Mouse (Mus musculus) cerebellum, adult 2 months (tissue): Measurements from ENCODE around the gene Uvrag. TPM values are rescaled to one million over a fixed set of nuclear protein-coding genes. Genes with fewer than 3 reads are reported as not detected.
A peak's percentile ranks its signal among the peaks of the same experiment; 100 is the strongest.

Experiments
- DNase-seq, 2 experiments: peaks; one replicate each; pipeline ENCODE4 v3.0.0; 2021
- H3K27ac ChIP-seq: fragments of 200-500 bp; 2 replicates; pipeline ENCODE4 v1.5.1; 2012; ENCODE audit warnings: low read length, control low read depth, inconsistent platforms; ENCODE audit not compliant: insufficient read depth
- H3K27me3 ChIP-seq: fragments of 200-500 bp; 2 replicates; pipeline ENCODE4 v1.6.1; 2012; ENCODE audit warnings: inconsistent platforms, mild to moderate bottlenecking, low read length, moderate library complexity; ENCODE audit not compliant: control insufficient read depth, insufficient read depth
- H3K4me1 ChIP-seq: fragments of 200-500 bp; 2 replicates; pipeline ENCODE4 v1.6.1; 2011; ENCODE audit warnings: low read length; ENCODE audit not compliant: control insufficient read depth, insufficient read depth
- H3K4me3 ChIP-seq: fragments of 200-500 bp; replicated peaks from 2 replicates; pipeline ENCODE3; 2011; ENCODE audit warnings: mild to moderate bottlenecking, low read depth, low read length, control low read depth; ENCODE audit not compliant: insufficient read depth
- CTCF ChIP-seq: fragments of 200-500 bp; IDR thresholded peaks from 2 replicates; pipeline ENCODE4 v1.5.1; 2011; ENCODE audit warnings: low read depth, mild to moderate bottlenecking, control low read depth, low read length, moderate library complexity, borderline replicate concordance; ENCODE audit not compliant: insufficient read depth
- POLR2A ChIP-seq: fragments of 200-500 bp; IDR thresholded peaks from 2 replicates; pipeline ENCODE4 v1.6.1; 2011; ENCODE audit warnings: low read length, control low read depth, borderline replicate concordance; ENCODE audit not compliant: insufficient read depth
- WGBS: fragments of 180-500 bp; shearing (Covaris S2); methylation state at CpG from one replicate; pipeline ENCODE4 v1.1.7; 2018; 5-methylcytosine and 5-hydroxymethylcytosine counted together
- polyA plus RNA-seq: library from polyadenylated mRNA; depleted of rRNA; stranded (reverse); fragments of >200 nt; gene quantifications from 2 replicates; pipeline ENCODE4 v1.2.3, GENCODE M21; 2012

The Uvrag gene
- polyA plus RNA-seq, 1 experiment = 19.2 TPM

DNA sequence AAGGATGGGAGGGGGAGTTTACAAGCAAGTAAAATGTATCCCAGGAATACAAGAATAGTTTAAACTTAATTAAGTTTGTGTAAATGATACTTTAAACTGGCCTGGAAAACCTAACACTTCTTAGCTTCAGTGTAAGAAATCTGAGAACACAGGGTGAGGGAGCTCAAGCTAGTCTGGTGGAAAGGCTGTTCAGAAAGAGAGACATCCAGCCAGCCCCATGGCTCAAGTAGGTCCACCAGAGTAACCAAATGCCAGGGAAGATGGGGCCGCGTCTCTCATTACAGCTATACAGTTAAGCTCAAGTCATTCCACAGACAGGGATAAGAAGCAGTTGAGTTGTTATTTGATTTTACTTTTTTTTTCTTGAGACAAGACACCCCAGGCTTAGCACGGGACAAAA is 107.6 kb downstream of the Uvrag start:
- TF ChIP-seq CTCF (no peak), POLR2A (no peak)
- no peak overlapping the region for H3K27ac ChIP-seq
- WGBS = 96% methylated on average over 3 of the region's 3 CpGs
- H3K27me3 ChIP-seq = no peaks in the 10 kb centered on the region
- no peaks in the 10 kb centered on the region for H3K4me1 ChIP-seq
- no peak overlapping the region for H3K4me3 ChIP-seq
- DNase-seq = no peak

DNA sequence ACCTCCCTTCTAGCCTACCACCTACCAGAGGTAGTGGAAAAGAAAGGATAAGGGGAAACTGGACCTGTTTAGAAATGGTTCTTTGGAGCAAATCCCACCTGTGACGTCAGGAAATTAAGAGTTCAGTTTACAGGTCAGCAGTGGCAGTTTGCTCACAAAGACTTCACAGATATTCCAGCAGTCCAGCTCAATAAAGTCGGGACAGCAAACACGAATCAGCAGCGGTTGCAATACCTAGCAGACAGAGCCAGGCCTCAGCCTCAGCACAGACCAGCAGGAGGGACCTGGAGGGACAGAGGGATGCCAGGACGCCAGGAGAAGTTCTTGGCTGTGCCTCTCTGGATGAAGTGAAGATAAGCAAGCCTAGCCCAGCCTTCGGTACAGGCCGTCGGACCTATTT is 108.9 kb downstream of the Uvrag start:
- H3K4me1 ChIP-seq = peaks cover 3% of the 10 kb centered on the region; the same call in 1 of the 2 replicates
- TF ChIP-seq CTCF = no peak
- no peak for TF ChIP-seq POLR2A
- peak in 1 of 2 experiments; percentile 26 for DNase-seq
- no peaks in the 10 kb centered on the region for H3K27me3 ChIP-seq
- WGBS = 64% methylated on average over 8 of the region's 8 CpGs
- no peak overlapping the region for H3K27ac ChIP-seq
- no peak overlapping the region for H3K4me3 ChIP-seq

DNA sequence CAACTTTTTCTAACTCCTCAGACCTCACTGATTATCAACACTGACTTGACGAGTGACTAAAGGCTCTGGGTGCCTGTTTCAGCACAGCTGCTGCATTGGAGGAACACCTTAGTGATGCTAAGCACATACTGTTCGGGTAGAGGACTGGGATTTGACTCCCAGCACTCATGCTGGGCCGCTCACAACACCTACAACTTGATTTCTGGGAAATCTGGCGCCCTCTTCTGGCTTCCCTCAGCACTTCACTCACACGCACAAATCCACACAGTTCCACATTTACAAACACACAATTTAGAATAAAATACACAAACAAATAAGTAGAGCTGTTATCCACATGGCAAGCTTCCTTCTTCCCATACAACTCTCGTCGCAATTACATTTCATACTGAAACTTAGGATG is 112.8 kb downstream of the Uvrag start:
- 90% methylated on average over 7 of the region's 7 CpGs for WGBS
- 0 out of 2 replicates have a peak, but pooled peaks have one; percentile 20 for TF ChIP-seq CTCF
- no peak for TF ChIP-seq POLR2A
- no peak overlapping the region for H3K27ac ChIP-seq
- no peak overlapping the region for H3K4me3 ChIP-seq
- no peaks in the 10 kb centered on the region for H3K27me3 ChIP-seq
- DNase-seq = no peak
- H3K4me1 ChIP-seq = peaks cover 13% of the 10 kb centered on the region

DNA sequence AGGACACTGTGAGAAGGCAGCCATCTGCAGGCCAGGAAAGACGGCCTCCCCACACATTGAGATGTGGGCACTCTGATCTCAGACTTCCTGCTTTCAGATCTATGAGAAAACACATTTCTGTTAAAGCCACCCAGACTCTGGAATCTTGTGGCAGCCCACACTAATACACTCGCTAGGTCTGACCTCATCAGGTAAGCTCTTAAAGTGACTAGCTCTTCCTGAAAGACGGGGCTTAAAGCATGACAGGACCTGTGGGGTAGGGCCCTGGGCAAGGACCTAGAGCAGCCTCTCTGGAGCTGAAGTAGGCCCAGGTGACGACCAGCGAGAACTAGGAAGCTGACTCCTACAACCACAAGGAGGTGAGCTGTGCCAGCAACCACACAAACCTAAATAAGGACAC is 113.8 kb downstream of the Uvrag start:
- Histone ChIP-seq H3K27me3 (no peaks in the 10 kb centered on the region), H3K4me3 (no peak overlapping the region), H3K27ac (no peak overlapping the region), H3K4me1 (peaks cover 13% of the 10 kb centered on the region)
- no peak for DNase-seq
- TF ChIP-seq CTCF (no peak), POLR2A (no peak)
- WGBS = 91% methylated on average over 5 of the region's 5 CpGs

DNA sequence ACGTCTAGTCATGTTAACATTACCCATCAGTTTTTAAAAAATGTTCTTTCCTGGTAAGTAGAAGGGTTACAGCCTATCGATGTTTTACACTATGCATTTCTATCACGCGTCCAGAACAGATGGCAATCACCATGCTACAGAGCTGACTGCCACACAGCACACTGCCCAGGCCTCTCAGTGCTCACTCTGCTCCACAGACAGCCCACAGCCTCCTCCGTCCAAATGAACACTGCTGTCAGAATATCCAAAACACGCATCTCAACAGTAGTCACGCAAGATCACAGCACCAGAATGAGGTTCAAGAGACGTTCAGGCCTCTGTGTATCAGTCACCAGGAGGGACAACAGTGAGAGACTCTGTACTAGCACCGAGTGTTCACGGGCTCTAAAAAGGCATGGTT is 115.0 kb downstream of the Uvrag start:
- Histone ChIP-seq H3K27me3 (no peaks in the 10 kb centered on the region), H3K4me3 (no peak overlapping the region), H3K27ac (no peak overlapping the region), H3K4me1 (peaks cover 13% of the 10 kb centered on the region)
- TF ChIP-seq POLR2A = no peak
- no peak for TF ChIP-seq CTCF
- 37% methylated on average over 10 of the region's 10 CpGs for WGBS
- DNase-seq = peak in 1 of 2 experiments; percentile 44

DNA sequence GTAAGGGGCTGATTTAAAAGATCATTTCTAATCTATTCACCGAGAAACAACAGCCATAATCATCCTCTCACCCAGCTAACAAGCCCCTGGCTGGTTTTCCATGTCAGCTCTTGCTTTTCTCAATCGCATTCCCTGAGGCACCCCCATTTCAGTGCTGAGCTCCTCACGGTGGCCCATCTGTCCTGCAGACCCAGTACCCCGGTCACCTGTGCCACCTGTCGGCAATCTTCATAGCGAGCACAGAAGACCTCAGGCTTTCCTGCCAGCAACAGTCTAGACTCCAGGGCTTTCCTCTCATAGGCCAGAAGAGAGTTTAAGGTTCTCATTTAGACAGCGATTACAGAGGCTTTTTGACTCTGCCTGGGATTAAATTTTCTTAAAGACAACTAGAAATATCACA is 115.7 kb downstream of the Uvrag start:
- TF ChIP-seq POLR2A (no peak), CTCF (peak; percentile 39; the same call in 1 of the 2 replicates)
- Histone ChIP-seq H3K4me3 (no peak overlapping the region), H3K27ac (no peak overlapping the region), H3K4me1 (peaks cover 13% of the 10 kb centered on the region), H3K27me3 (no peaks in the 10 kb centered on the region)
- 27% methylated on average over 7 of the region's 7 CpGs for WGBS
- DNase-seq = peak; percentile 44 to 55

DNA sequence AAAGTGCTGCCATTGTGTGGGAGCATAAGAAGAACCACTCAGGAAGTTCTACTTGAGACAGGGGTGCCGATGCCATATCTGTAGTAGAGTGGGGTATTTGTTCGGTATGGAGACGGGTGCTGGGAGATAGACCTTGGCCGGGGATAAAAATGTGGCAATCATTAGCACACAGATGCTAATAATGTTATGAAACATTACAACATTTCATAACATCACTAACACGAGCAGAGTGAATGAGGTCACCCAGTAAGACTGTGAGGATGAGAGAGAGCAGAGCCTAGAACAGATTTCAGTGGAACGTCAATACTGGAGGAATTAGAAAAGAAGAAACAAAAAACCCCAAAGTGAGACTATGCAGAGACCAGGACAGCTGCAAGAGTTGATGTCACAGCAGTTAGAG is 116.2 kb downstream of the Uvrag start:
- WGBS = 84% methylated on average over 6 of the region's 6 CpGs
- H3K27ac ChIP-seq = no peak overlapping the region
- H3K27me3 ChIP-seq = no peaks in the 10 kb centered on the region
- DNase-seq = no peak
- peaks cover 13% of the 10 kb centered on the region for H3K4me1 ChIP-seq
- TF ChIP-seq CTCF (no peak), POLR2A (no peak)
- no peak overlapping the region for H3K4me3 ChIP-seq

DNA sequence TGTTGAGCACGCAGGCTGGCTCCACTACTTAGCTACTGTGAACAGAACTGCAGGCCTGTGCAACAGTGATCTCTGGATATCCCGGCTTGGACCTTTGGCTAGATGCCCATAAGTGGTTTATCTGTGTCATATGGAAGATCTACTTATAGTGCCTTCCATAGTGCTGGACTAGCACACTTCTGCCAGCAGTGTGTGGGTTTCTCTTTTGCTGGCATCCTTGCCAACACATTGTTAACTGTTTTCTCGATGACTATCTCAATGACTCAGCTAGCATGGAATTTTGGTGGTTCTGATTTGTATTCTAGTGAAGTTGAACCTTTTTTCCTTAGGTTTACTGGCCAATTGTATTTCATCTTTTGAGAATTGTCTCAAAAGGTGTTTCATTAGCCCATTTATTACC is 117.0 kb downstream of the Uvrag start:
- Histone ChIP-seq H3K4me1 (peaks cover 13% of the 10 kb centered on the region), H3K4me3 (no peak overlapping the region), H3K27ac (no peak overlapping the region), H3K27me3 (no peaks in the 10 kb centered on the region)
- DNase-seq = peak in 1 of 2 experiments; percentile 16
- no peak for TF ChIP-seq POLR2A
- TF ChIP-seq CTCF = no peak
- WGBS = 56% methylated on average over 3 of the region's 3 CpGs
